Mouse (Mus musculus) kidney, postnatal 10 days (tissue): ENCODE data around the gene Tnk2.

ENCODE experiments used
- DNase-seq: peaks from one replicate; pipeline ENCODE4 v3.0.0; 2021; ENCODE audit warnings: mixed read lengths

Gene Tnk2

GRCm38 (mm10) chr16:32723163-32723562 lies 79.5 kb downstream of the Tnk2 start:
- no peak for DNase-seq

GRCm38 (mm10) chr16:32723767-32724166 lies 80.1 kb downstream of the Tnk2 start:
- no peak for DNase-seq

GRCm38 (mm10) chr16:32724259-32724658 lies 80.6 kb downstream of the Tnk2 start:
- DNase-seq, result no peak

GRCm38 (mm10) chr16:32726501-32726900 lies 82.8 kb downstream of the Tnk2 start:
- DNase-seq, result no peak

GRCm38 (mm10) chr16:32728240-32728639 lies 84.6 kb downstream of the Tnk2 start:
- no peak for DNase-seq

- no peak for DNase-seq
Observed at GRCm38 (mm10) chr16:32728730-32729129, 85.1 kb downstream of the Tnk2 start.
